Mouse (Mus musculus): ENCODE results near the gene Shld2. TPM values are rescaled to one million over a fixed set of nuclear protein-coding genes. Genes with fewer than 3 reads are reported as not detected.

The Shld2 gene
- polyA plus RNA-seq, 1 experiment from 2014 or later: 10.1 TPM

DNA sequence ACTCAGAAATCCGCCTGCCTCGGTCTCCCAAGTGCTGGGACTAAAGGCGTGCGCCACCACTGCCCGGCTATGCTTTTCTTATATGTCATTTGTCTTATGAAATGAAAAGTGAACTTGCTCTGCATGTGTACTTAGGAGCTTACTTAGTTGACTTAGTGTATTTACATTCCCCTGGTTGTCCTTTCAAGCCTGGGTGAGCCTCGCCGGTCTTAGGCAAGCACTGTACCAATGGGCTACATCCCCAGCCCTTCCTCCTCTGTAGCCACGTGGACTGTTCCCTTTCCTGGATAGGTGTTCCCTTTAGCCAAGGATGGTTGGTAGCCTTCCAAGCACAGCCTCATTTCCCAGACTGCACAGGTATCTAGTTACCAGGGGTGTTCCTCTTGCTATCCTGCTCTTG is 38.7 kb upstream of the Shld2 start:
- Histone ChIP-seq H3K4me2 (replicated peaks; ENCODE audit: low read depth, low read length) (no peak overlapping the region), H3K27me3 (ENCODE audit: control insufficient read depth, insufficient read depth, low read length) (no peaks in the 10 kb centered on the region), H3K9ac (ENCODE audit: low read depth, low read length) (no peak overlapping the region), H3K4me3 (ENCODE audit: low read length) (no peak overlapping the region), H3K27ac (ENCODE audit: low read depth, low read length) (no peak overlapping the region), H3K4me1 (ENCODE audit: control insufficient read depth, insufficient read depth, low read length) (no peaks in the 10 kb centered on the region), H3K9me3 (ENCODE audit: control insufficient read depth, low read length) (no peaks in the 10 kb centered on the region), H3K36me3 (ENCODE audit: control insufficient read depth, insufficient read depth, low read length) (peaks cover 4% of the 10 kb centered on the region; the same call in 1 of the 2 replicates)
- WGBS: 87% methylated on average over 8 of the region's 8 CpGs
- no peak for ATAC-seq (ENCODE audit: low FRiP score, low TSS enrichment)

- Histone ChIP-seq H3K9me3 (ENCODE audit: control insufficient read depth, low read length) (no peaks in the 10 kb centered on the region), H3K27ac (ENCODE audit: low read depth, low read length) (no peak overlapping the region), H3K9ac (ENCODE audit: low read depth, low read length) (no peak overlapping the region), H3K4me1 (ENCODE audit: control insufficient read depth, insufficient read depth, low read length) (no peaks in the 10 kb centered on the region), H3K4me2 (replicated peaks; ENCODE audit: low read depth, low read length) (no peak overlapping the region), H3K27me3 (ENCODE audit: control insufficient read depth, insufficient read depth, low read length) (no peaks in the 10 kb centered on the region), H3K4me3 (ENCODE audit: low read length) (no peak overlapping the region), H3K36me3 (ENCODE audit: control insufficient read depth, insufficient read depth, low read length) (peaks cover 7% of the 10 kb centered on the region)
- ATAC-seq (ENCODE audit: low FRiP score, low TSS enrichment): no peak
- WGBS: 80% methylated on average over 7 of the region's 7 CpGs
Observed at GRCm38 (mm10) chr14:34348301-34348700, 38.0 kb upstream of the Shld2 start.

- WGBS: 91% methylated on average over 5 of the region's 5 CpGs
Observed at GRCm38 (mm10) chr14:34347084-34347483, 36.8 kb upstream of the Shld2 start.

DNA sequence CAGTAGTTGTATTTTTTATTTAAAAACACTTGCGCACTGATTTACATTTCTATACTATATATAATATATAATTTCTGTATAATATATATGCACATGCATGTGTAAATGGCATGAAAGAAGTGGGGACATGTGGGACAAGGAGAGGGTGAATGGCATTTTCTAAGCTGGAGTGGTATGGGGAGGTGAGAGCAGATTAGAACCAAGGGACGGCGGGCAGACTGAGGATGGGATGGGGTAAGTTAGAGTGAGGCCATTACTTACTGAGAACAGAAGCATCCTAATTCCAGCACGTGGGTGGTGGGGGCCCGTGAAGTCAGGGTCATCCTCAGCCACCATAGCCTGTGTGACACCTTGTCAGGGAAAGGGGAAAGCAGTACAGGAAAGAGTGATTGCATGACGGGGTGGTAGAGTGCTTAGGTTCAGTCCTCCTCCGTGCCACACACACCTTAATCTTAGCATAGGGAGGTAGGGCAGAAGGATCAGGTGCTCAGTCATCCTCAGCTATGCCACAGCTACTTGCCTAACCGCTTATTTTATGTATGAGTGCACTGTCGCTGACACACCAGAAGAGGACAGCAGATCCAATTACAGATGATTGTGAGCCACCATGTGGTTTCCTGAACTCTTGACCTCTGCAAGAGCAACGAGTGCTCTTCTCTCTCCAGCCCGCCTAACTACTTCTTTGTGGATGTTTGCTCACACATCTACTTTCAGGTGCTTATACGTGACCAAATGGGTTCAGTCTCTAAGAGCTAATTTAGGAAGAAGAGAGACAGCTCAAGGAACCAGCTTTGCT is 35.7 kb upstream of the Shld2 start:
- Histone ChIP-seq H3K4me3 (ENCODE audit: low read length) (no peak overlapping the region), H3K9me3 (ENCODE audit: control insufficient read depth, low read length) (no peaks in the 10 kb centered on the region), H3K4me1 (ENCODE audit: control insufficient read depth, insufficient read depth, low read length) (no peaks in the 10 kb centered on the region), H3K27me3 (ENCODE audit: control insufficient read depth, insufficient read depth, low read length) (no peaks in the 10 kb centered on the region), H3K4me2 (replicated peaks; ENCODE audit: low read depth, low read length) (no peak overlapping the region), H3K27ac (ENCODE audit: low read depth, low read length) (no peak overlapping the region), H3K9ac (ENCODE audit: low read depth, low read length) (no peak overlapping the region), H3K36me3 (ENCODE audit: control insufficient read depth, insufficient read depth, low read length) (peaks cover 28% of the 10 kb centered on the region)
- 49% methylated on average over 12 of the region's 12 CpGs for WGBS
- ATAC-seq (ENCODE audit: low FRiP score, low TSS enrichment): peak; percentile 35; the same call in 1 of the 2 replicates

More at GRCm38 (mm10) chr14:34347084-34347483, 36.8 kb upstream of the Shld2 start:
- Histone ChIP-seq H3K27me3 (ENCODE audit: control insufficient read depth, insufficient read depth, low read length) (no peaks in the 10 kb centered on the region), H3K9ac (ENCODE audit: low read depth, low read length) (no peak overlapping the region), H3K9me3 (ENCODE audit: control insufficient read depth, low read length) (no peaks in the 10 kb centered on the region), H3K27ac (ENCODE audit: low read depth, low read length) (no peak overlapping the region), H3K36me3 (ENCODE audit: control insufficient read depth, insufficient read depth, low read length) (peaks cover 19% of the 10 kb centered on the region), H3K4me2 (replicated peaks; ENCODE audit: low read depth, low read length) (no peak overlapping the region), H3K4me3 (ENCODE audit: low read length) (no peak overlapping the region), H3K4me1 (ENCODE audit: control insufficient read depth, insufficient read depth, low read length) (no peaks in the 10 kb centered on the region)
- ATAC-seq (ENCODE audit: low FRiP score, low TSS enrichment): no peak

- Histone ChIP-seq H3K4me2 (replicated peaks; ENCODE audit: low read depth, low read length) (no peak overlapping the region), H3K4me1 (ENCODE audit: control insufficient read depth, insufficient read depth, low read length) (no peaks in the 10 kb centered on the region), H3K4me3 (ENCODE audit: low read length) (no peak overlapping the region), H3K27ac (ENCODE audit: low read depth, low read length) (no peak overlapping the region), H3K27me3 (ENCODE audit: control insufficient read depth, insufficient read depth, low read length) (no peaks in the 10 kb centered on the region), H3K36me3 (ENCODE audit: control insufficient read depth, insufficient read depth, low read length) (peaks cover 40% of the 10 kb centered on the region), H3K9ac (ENCODE audit: low read depth, low read length) (no peak overlapping the region), H3K9me3 (ENCODE audit: control insufficient read depth, low read length) (no peaks in the 10 kb centered on the region)
- 88% methylated on average over 5 of the region's 5 CpGs for WGBS
- ATAC-seq (ENCODE audit: low FRiP score, low TSS enrichment): no peak
Observed at GRCm38 (mm10) chr14:34344361-34344760, 34.1 kb upstream of the Shld2 start.

DNA sequence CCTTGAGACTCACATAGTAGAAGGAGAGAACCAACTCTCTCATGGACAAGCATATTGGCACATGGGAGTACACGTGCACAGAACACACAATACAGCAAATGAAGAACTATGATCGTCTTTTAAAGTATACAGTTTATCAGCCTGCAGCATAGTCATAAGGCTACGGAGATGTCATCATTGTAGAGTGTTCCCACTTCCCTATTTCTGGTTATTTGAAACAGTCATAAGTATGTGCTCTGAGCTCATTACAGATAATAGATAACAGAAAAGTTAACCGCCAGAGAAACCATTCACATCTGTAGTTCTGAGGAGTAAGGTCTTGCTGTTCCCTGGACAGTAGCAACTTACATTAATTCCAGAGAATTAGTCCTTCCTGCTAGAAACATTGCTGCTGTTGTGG is 32.8 kb upstream of the Shld2 start:
- no peak for ATAC-seq (ENCODE audit: low FRiP score, low TSS enrichment)
- Histone ChIP-seq H3K9me3 (ENCODE audit: control insufficient read depth, low read length) (no peaks in the 10 kb centered on the region), H3K4me2 (replicated peaks; ENCODE audit: low read depth, low read length) (no peak overlapping the region), H3K36me3 (ENCODE audit: control insufficient read depth, insufficient read depth, low read length) (peaks cover 50% of the 10 kb centered on the region), H3K9ac (ENCODE audit: low read depth, low read length) (no peak overlapping the region), H3K27me3 (ENCODE audit: control insufficient read depth, insufficient read depth, low read length) (no peaks in the 10 kb centered on the region), H3K27ac (ENCODE audit: low read depth, low read length) (no peak overlapping the region), H3K4me3 (ENCODE audit: low read length) (no peak overlapping the region), H3K4me1 (ENCODE audit: control insufficient read depth, insufficient read depth, low read length) (no peaks in the 10 kb centered on the region)
- 90% methylated on average over 4 of the region's 4 CpGs for WGBS

DNA sequence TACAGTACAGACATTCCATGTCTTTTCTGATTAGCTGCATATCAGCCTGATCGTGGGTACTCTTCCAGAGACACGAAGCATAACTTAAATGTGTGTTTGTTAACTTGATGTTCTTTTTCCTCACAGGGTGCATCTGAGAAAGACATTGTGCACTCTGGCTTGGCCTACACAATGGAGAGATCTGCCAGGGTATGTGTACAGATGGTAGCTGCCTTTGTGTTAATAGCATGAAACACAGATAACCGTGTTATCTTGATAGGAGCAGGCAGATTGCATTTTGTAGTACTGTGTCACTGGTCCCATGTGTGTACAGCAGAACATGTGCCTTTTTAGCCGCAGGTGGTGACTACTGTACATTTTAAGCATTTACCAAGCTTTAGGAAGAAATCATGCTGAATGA is 31.7 kb upstream of the Shld2 start:
- no peak overlapping the region for H3K4me2 ChIP-seq (replicated peaks; ENCODE audit: low read depth, low read length)
- ATAC-seq (ENCODE audit: low FRiP score, low TSS enrichment): no peak
- no peak overlapping the region for H3K9ac ChIP-seq (ENCODE audit: low read depth, low read length)
- H3K27me3 ChIP-seq (ENCODE audit: control insufficient read depth, insufficient read depth, low read length): no peaks in the 10 kb centered on the region
- H3K27ac ChIP-seq (ENCODE audit: low read depth, low read length): no peak overlapping the region
- H3K4me3 ChIP-seq (ENCODE audit: low read length): no peak overlapping the region
- 95% methylated on average over 4 of the region's 4 CpGs for WGBS
- H3K9me3 ChIP-seq (ENCODE audit: control insufficient read depth, low read length): no peaks in the 10 kb centered on the region
- H3K36me3 ChIP-seq (ENCODE audit: control insufficient read depth, insufficient read depth, low read length): peaks cover 61% of the 10 kb centered on the region
- no peaks in the 10 kb centered on the region for H3K4me1 ChIP-seq (ENCODE audit: control insufficient read depth, insufficient read depth, low read length)

DNA sequence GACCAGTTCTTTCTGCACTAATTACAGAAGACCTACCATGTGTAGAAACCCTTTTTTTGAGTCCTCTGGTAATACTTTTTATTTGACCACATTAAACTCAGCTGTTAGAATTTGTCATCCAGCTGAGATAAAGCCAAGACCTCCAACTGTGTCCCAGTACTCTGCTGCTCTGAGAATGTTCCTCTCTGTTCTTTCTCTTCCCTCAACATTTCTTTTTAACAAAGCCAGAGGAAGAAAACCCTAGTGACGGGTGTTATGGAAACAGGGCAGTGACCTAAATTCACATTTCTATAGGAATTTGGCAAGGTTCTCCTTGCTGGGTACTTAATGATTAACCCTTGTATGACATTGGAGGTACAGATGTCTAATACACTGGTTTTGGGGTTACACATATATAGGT is 29.2 kb upstream of the Shld2 start:
- Histone ChIP-seq H3K27me3 (ENCODE audit: control insufficient read depth, insufficient read depth, low read length) (no peaks in the 10 kb centered on the region), H3K4me1 (ENCODE audit: control insufficient read depth, insufficient read depth, low read length) (no peaks in the 10 kb centered on the region), H3K9ac (ENCODE audit: low read depth, low read length) (no peak overlapping the region), H3K36me3 (ENCODE audit: control insufficient read depth, insufficient read depth, low read length) (peaks cover 85% of the 10 kb centered on the region), H3K4me3 (ENCODE audit: low read length) (no peak overlapping the region), H3K9me3 (ENCODE audit: control insufficient read depth, low read length) (no peaks in the 10 kb centered on the region), H3K27ac (ENCODE audit: low read depth, low read length) (no peak overlapping the region), H3K4me2 (replicated peaks; ENCODE audit: low read depth, low read length) (no peak overlapping the region)
- WGBS: 87% methylated on average over 1 of the region's 1 CpGs
- no peak for ATAC-seq (ENCODE audit: low FRiP score, low TSS enrichment)

- Histone ChIP-seq H3K36me3 (ENCODE audit: control insufficient read depth, insufficient read depth, low read length) (peaks cover 77% of the 10 kb centered on the region), H3K9me3 (ENCODE audit: control insufficient read depth, low read length) (no peaks in the 10 kb centered on the region), H3K27ac (ENCODE audit: low read depth, low read length) (no peak overlapping the region), H3K9ac (ENCODE audit: low read depth, low read length) (no peak overlapping the region), H3K4me3 (ENCODE audit: low read length) (no peak overlapping the region), H3K27me3 (ENCODE audit: control insufficient read depth, insufficient read depth, low read length) (no peaks in the 10 kb centered on the region), H3K4me2 (replicated peaks; ENCODE audit: low read depth, low read length) (no peak overlapping the region), H3K4me1 (ENCODE audit: control insufficient read depth, insufficient read depth, low read length) (no peaks in the 10 kb centered on the region)
- no peak for ATAC-seq (ENCODE audit: low FRiP score, low TSS enrichment)
- WGBS: 92% methylated on average over 5 of the region's 5 CpGs
Observed at GRCm38 (mm10) chr14:34332476-34332875, 22.2 kb upstream of the Shld2 start.
